Mouse (Mus musculus) midbrain, postnatal 0 days (tissue): ENCODE data around the gene Mgea5. TPM values are rescaled to one million over a fixed set of nuclear protein-coding genes. Genes with fewer than 3 reads are reported as not detected.

Source experiments
- ATAC-seq: fragments of 200-750 bp; cut with Nextera tagmentation; 2 replicates; pipeline ENCODE4 v1.8.0; 2017; ENCODE audit warnings: moderate number of reproducible peaks, mild to moderate bottlenecking, moderate TSS enrichment, moderate library complexity; ENCODE audit not compliant: low FRiP score
- DNase-seq: peaks from one replicate; pipeline ENCODE4 v3.0.0-alpha.2; 2015; ENCODE audit warnings: low spot score
- H3K27ac ChIP-seq: fragments of 300-500 bp; sonication (generic); 2 replicates; pipeline ENCODE4 v1.5.1; 2014; ENCODE audit warnings: low read depth, mild to moderate bottlenecking, low read length, mixed read lengths
- H3K27me3 ChIP-seq: fragments of 300-500 bp; sonication (generic); 2 replicates; pipeline ENCODE4 v1.6.1; 2014; ENCODE audit warnings: low read length, control low read depth, mixed read lengths; ENCODE audit not compliant: insufficient read depth
- H3K36me3 ChIP-seq: fragments of 300-500 bp; sonication (generic); 2 replicates; pipeline ENCODE4 v1.6.1; 2014; ENCODE audit warnings: low read length, control low read depth, mixed read lengths; ENCODE audit not compliant: insufficient read depth
- H3K4me1 ChIP-seq: fragments of 300-500 bp; sonication (generic); 2 replicates; pipeline ENCODE4 v1.6.1; 2014; ENCODE audit warnings: mild to moderate bottlenecking, control low read depth, antibody characterized with exemption, low read length, mixed read lengths; ENCODE audit not compliant: insufficient read depth
- H3K4me2 ChIP-seq: fragments of 300-500 bp; sonication (generic); 2 replicates; pipeline ENCODE4 v1.6.1; 2014; ENCODE audit warnings: low read depth, mild to moderate bottlenecking, low read length, mixed read lengths; ENCODE audit not compliant: poor library complexity, severe bottlenecking
- H3K4me3 ChIP-seq: fragments of 300-500 bp; sonication (generic); 2 replicates; pipeline ENCODE4 v1.5.1; 2014; ENCODE audit warnings: low read depth, mild to moderate bottlenecking, low read length, moderate library complexity
- H3K9ac ChIP-seq: fragments of 300-500 bp; sonication (generic); replicated peaks from 2 replicates; pipeline ENCODE4 v1.6.1; 2014; ENCODE audit warnings: mild to moderate bottlenecking, low read length, moderate library complexity, mixed read lengths; ENCODE audit not compliant: poor library complexity, severe bottlenecking
- H3K9me3 ChIP-seq: fragments of 300-500 bp; sonication (generic); 2 replicates; pipeline ENCODE4 v1.6.1; 2016; ENCODE audit warnings: low read length, control low read depth
- CTCF ChIP-seq: IDR thresholded peaks from 2 replicates; pipeline ENCODE4 v1.5.1; 2016; ENCODE audit warnings: antibody characterized with exemption, mild to moderate bottlenecking
- WGBS: fragments of 180-500 bp; shearing (Covaris S2); extraction: QIAGEN DNeasy Blood & Tissue Kit; methylation state at CpG from one replicate; pipeline ENCODE4 v1.1.7; 2014; 5-methylcytosine and 5-hydroxymethylcytosine counted together
- polyA plus RNA-seq: library from polyadenylated mRNA; unstranded; fragments of >200 nt; fragmentation: Nextera tagmentation; extraction: Ambion mirVana; gene quantifications from 2 replicates; pipeline ENCODE4 v1.2.1, GENCODE M21; 2015
- total RNA-seq: library from RNA; depleted of rRNA; stranded (reverse); fragments of >200 nt; gene quantifications from 2 replicates; pipeline ENCODE4 v1.2.3, GENCODE M21; 2014; rRNA removed

The Mgea5 gene
- 145 and 210 TPM in 2 replicates for total RNA-seq
- 55.9 and 78.2 TPM in 2 replicates for polyA plus RNA-seq

GRCm38 (mm10) chr19:45783181-45783932 is at the start of gene Mgea5:
Gene Mgea5, minus strand, starts transcription at chr19:45783837.
- no peak for TF ChIP-seq CTCF
- under 1% methylated on average over 49 of the region's 71 CpGs for WGBS

GRCm38 (mm10) chr19:45830679-45831078 is 47.0 kb upstream of the Mgea5 start:
- Histone ChIP-seq H3K4me3 (no peak overlapping the region), H3K36me3 (no peaks in the 10 kb centered on the region), H3K9me3 (no peaks in the 10 kb centered on the region), H3K4me2 (no peak overlapping the region), H3K27me3 (no peaks in the 10 kb centered on the region), H3K27ac (no peak overlapping the region), H3K9ac (no peak overlapping the region), H3K4me1 (no peaks in the 10 kb centered on the region)
- WGBS, result 59% methylated on average over 2 of the region's 2 CpGs
- ATAC-seq (no peak), DNase-seq (no peak)
- TF ChIP-seq CTCF, result 0 out of 2 replicates have a peak, but pooled peaks have one; percentile 10

More at GRCm38 (mm10) chr19:45783181-45783932, at the start of gene Mgea5:
- H3K4me3 ChIP-seq, result peak within 1 kb of the TSS; percentile 81
- peak within 1 kb of the TSS; percentile 96 for H3K9ac ChIP-seq
- 0 out of 2 replicates have a peak, but pooled peaks cover 4% of the 10 kb centered on the region for H3K36me3 ChIP-seq
- H3K4me2 ChIP-seq, result peak within 1 kb of the TSS; percentile 60
- H3K4me1 ChIP-seq, result peaks cover 12% of the 10 kb centered on the region; the same call in 1 of the 2 replicates
- peak; percentile 98 for ATAC-seq
- H3K27me3 ChIP-seq, result no peaks in the 10 kb centered on the region
- H3K9me3 ChIP-seq, result no peaks in the 10 kb centered on the region
- H3K27ac ChIP-seq, result peak within 1 kb of the TSS; percentile 99
- peak; percentile 99 for DNase-seq

GRCm38 (mm10) chr19:45827736-45828135 is 44.1 kb upstream of the Mgea5 start:
- no peaks in the 10 kb centered on the region for H3K36me3 ChIP-seq
- no peak for ATAC-seq
- H3K27ac ChIP-seq, result no peak overlapping the region
- peak; percentile 22 for TF ChIP-seq CTCF
- DNase-seq, result no peak
- no peak overlapping the region for H3K4me2 ChIP-seq
- no peak overlapping the region for H3K9ac ChIP-seq
- 97% methylated on average over 3 of the region's 3 CpGs for WGBS
- H3K9me3 ChIP-seq, result no peaks in the 10 kb centered on the region
- H3K27me3 ChIP-seq, result no peaks in the 10 kb centered on the region
- no peaks in the 10 kb centered on the region for H3K4me1 ChIP-seq
- no peak overlapping the region for H3K4me3 ChIP-seq

- WGBS, result 79% methylated on average over 5 of the region's 5 CpGs
Observed at GRCm38 (mm10) chr19:45827125-45827524, 43.5 kb upstream of the Mgea5 start.

GRCm38 (mm10) chr19:45826146-45826545 is 42.5 kb upstream of the Mgea5 start:
- Histone ChIP-seq H3K36me3 (no peaks in the 10 kb centered on the region), H3K4me3 (no peak overlapping the region), H3K27ac (no peak overlapping the region), H3K27me3 (no peaks in the 10 kb centered on the region), H3K4me1 (no peaks in the 10 kb centered on the region), H3K9me3 (no peaks in the 10 kb centered on the region), H3K9ac (no peak overlapping the region), H3K4me2 (no peak overlapping the region)
- no peak for TF ChIP-seq CTCF
- DNase-seq, result no peak
- 86% methylated on average over 3 of the region's 3 CpGs for WGBS
- no peak for ATAC-seq

More at GRCm38 (mm10) chr19:45827125-45827524, 43.5 kb upstream of the Mgea5 start:
- Histone ChIP-seq H3K9ac (no peak overlapping the region), H3K9me3 (no peaks in the 10 kb centered on the region), H3K27me3 (no peaks in the 10 kb centered on the region), H3K27ac (no peak overlapping the region), H3K4me2 (no peak overlapping the region), H3K4me1 (no peaks in the 10 kb centered on the region), H3K4me3 (no peak overlapping the region), H3K36me3 (no peaks in the 10 kb centered on the region)
- ATAC-seq (no peak), DNase-seq (no peak)
- no peak for TF ChIP-seq CTCF

GRCm38 (mm10) chr19:45821832-45822231 is 38.2 kb upstream of the Mgea5 start:
- peaks cover 5% of the 10 kb centered on the region for H3K36me3 ChIP-seq
- H3K4me2 ChIP-seq, result no peak overlapping the region
- H3K4me3 ChIP-seq, result no peak overlapping the region
- H3K4me1 ChIP-seq, result no peaks in the 10 kb centered on the region
- TF ChIP-seq CTCF, result no peak
- H3K27ac ChIP-seq, result no peak overlapping the region
- H3K9me3 ChIP-seq, result no peaks in the 10 kb centered on the region
- 63% methylated on average over 5 of the region's 5 CpGs for WGBS
- DNase-seq (peak; percentile 68), ATAC-seq (no peak)
- no peak overlapping the region for H3K9ac ChIP-seq
- H3K27me3 ChIP-seq, result no peaks in the 10 kb centered on the region
